Mouse (Mus musculus): ENCODE measurements around the gene Adgrd1.

GRCm38 (mm10) chr5:129180715-129181228, 84.2 kb downstream of the Adgrd1 start:
- TF ChIP-seq POLR2A (IDR thresholded peaks at IDR 0.05; ENCODE audit: insufficient read length, low read depth) (no peak), REST (IDR thresholded peaks at IDR 0.05; ENCODE audit: insufficient read depth, insufficient read length) (no peak), POLR2AphosphoS2 (IDR thresholded peaks at IDR 0.05; ENCODE audit: insufficient read length, low read depth) (no peak), MAX (IDR thresholded peaks at IDR 0.05; ENCODE audit: low read depth) (no peak), USF1 (IDR thresholded peaks at IDR 0.05; ENCODE audit: low read depth) (no peak), TCF12 (IDR thresholded peaks at IDR 0.05; ENCODE audit: insufficient read depth, poor library complexity, severe bottlenecking) (no peak), TCF3 (IDR thresholded peaks at IDR 0.05; ENCODE audit: insufficient read length, low read depth) (no peak), MYOG (IDR thresholded peaks at IDR 0.05; ENCODE audit: control insufficient read depth in 1 of 3, insufficient read depth in 1 of 3, insufficient read length in 2 of 3, low read depth in 2 of 3) (no peak), CEBPB (IDR thresholded peaks at IDR 0.05; ENCODE audit: insufficient read depth, poor library complexity, severe bottlenecking) (no peak), SRF (IDR thresholded peaks at IDR 0.05; ENCODE audit: control insufficient read depth, insufficient read length, low read depth) (no peak), E2F4 (IDR thresholded peaks at IDR 0.05; ENCODE audit: insufficient read depth) (no peak)
